Mouse (Mus musculus) neural tube, embryonic 14.5 days (tissue): Measurements from ENCODE around the gene Slc4a10. TPM values are rescaled to one million over a fixed set of nuclear protein-coding genes. Genes with fewer than 3 reads are reported as not detected.

Source experiments
- ATAC-seq: fragments of 200-750 bp; cut with Nextera tagmentation; 2 replicates; pipeline ENCODE4 v1.8.0; 2017; ENCODE audit warnings: low read depth, mild to moderate bottlenecking, moderate TSS enrichment, moderate library complexity
- H3K27ac ChIP-seq: fragments of 300-500 bp; sonication (generic); 2 replicates; pipeline ENCODE4 v1.5.1; 2014; ENCODE audit warnings: low read depth, mild to moderate bottlenecking, control low read depth, low read length, moderate library complexity, mixed read lengths
- H3K27me3 ChIP-seq: fragments of 300-500 bp; sonication (generic); 2 replicates; pipeline ENCODE4 v1.6.1; 2014; ENCODE audit warnings: low read length; ENCODE audit not compliant: control insufficient read depth, insufficient read depth
- H3K36me3 ChIP-seq: fragments of 300-500 bp; sonication (generic); 2 replicates; pipeline ENCODE4 v1.6.1; 2014; ENCODE audit warnings: low read length, mixed read lengths; ENCODE audit not compliant: control insufficient read depth, insufficient read depth
- H3K4me1 ChIP-seq: fragments of 300-500 bp; sonication (generic); 2 replicates; pipeline ENCODE4 v1.6.1; 2014; ENCODE audit warnings: low read length; ENCODE audit not compliant: control insufficient read depth, insufficient read depth
- H3K4me2 ChIP-seq: fragments of 300-500 bp; sonication (generic); 2 replicates; pipeline ENCODE4 v1.6.1; 2014; ENCODE audit warnings: mild to moderate bottlenecking, low read depth, low read length, control low read depth
- H3K4me3 ChIP-seq: fragments of 300-500 bp; sonication (generic); 2 replicates; pipeline ENCODE4 v1.5.1; 2014; ENCODE audit warnings: low read depth, low read length, control low read depth, mixed read lengths
- H3K9ac ChIP-seq: fragments of 300-500 bp; sonication (generic); replicated peaks from 2 replicates; pipeline ENCODE4 v1.6.1; 2014; ENCODE audit warnings: low read depth, mild to moderate bottlenecking, control low read depth, low read length, mixed read lengths
- H3K9me3 ChIP-seq: fragments of 300-500 bp; sonication (generic); 2 replicates; pipeline ENCODE4 v1.6.1; 2016; ENCODE audit warnings: low read length; ENCODE audit not compliant: control insufficient read depth
- WGBS: fragments of 180-500 bp; shearing (Covaris S2); extraction: QIAGEN DNeasy Blood & Tissue Kit; methylation state at CpG from one replicate; pipeline ENCODE4 v1.1.7; 2014; 5-methylcytosine and 5-hydroxymethylcytosine counted together
- polyA plus RNA-seq: library from polyadenylated mRNA; unstranded; fragments of >200 nt; fragmentation: Nextera tagmentation; extraction: Ambion mirVana; gene quantifications from 2 replicates; pipeline ENCODE4 v1.2.1, GENCODE M21; 2014

Slc4a10 gene
- polyA plus RNA-seq, 1 experiment from 2014 or later: 29.6 TPM

- WGBS: 54% methylated on average over 2 of the region's 2 CpGs
- no peak overlapping the region for H3K4me2 ChIP-seq
Observed at GRCm38 (mm10) chr2:62293846-62294245, 247.6 kb downstream of the Slc4a10 start.

GRCm38 (mm10) chr2:62301716-62302115 lies 255.5 kb downstream of the Slc4a10 start:
- 95% methylated on average over 2 of the region's 2 CpGs for WGBS
- Histone ChIP-seq H3K4me1 (no peaks in the 10 kb centered on the region), H3K9me3 (no peaks in the 10 kb centered on the region), H3K36me3 (no peaks in the 10 kb centered on the region), H3K27me3 (no peaks in the 10 kb centered on the region), H3K4me3 (no peak overlapping the region), H3K4me2 (no peak overlapping the region), H3K27ac (no peak overlapping the region), H3K9ac (no peak overlapping the region)
- no peak for ATAC-seq

More at GRCm38 (mm10) chr2:62293846-62294245, 247.6 kb downstream of the Slc4a10 start:
- Histone ChIP-seq H3K4me3 (no peak overlapping the region), H3K36me3 (no peaks in the 10 kb centered on the region), H3K9me3 (no peaks in the 10 kb centered on the region), H3K9ac (no peak overlapping the region), H3K27ac (no peak overlapping the region), H3K4me1 (no peaks in the 10 kb centered on the region), H3K27me3 (no peaks in the 10 kb centered on the region)
- ATAC-seq: no peak

- WGBS: 91% methylated on average over 5 of the region's 5 CpGs
- Histone ChIP-seq H3K9ac (no peak overlapping the region), H3K9me3 (no peaks in the 10 kb centered on the region)
Observed at GRCm38 (mm10) chr2:62306978-62307377, 260.7 kb downstream of the Slc4a10 start.

GRCm38 (mm10) chr2:62307477-62307876 lies 261.2 kb downstream of the Slc4a10 start:
- Histone ChIP-seq H3K4me3 (no peak overlapping the region), H3K27me3 (no peaks in the 10 kb centered on the region), H3K4me1 (no peaks in the 10 kb centered on the region), H3K36me3 (no peaks in the 10 kb centered on the region), H3K9me3 (no peaks in the 10 kb centered on the region), H3K27ac (no peak overlapping the region), H3K9ac (no peak overlapping the region), H3K4me2 (no peak overlapping the region)
- no peak for ATAC-seq
- WGBS: 81% methylated on average over 2 of the region's 2 CpGs

More at GRCm38 (mm10) chr2:62306978-62307377, 260.7 kb downstream of the Slc4a10 start:
- H3K27ac ChIP-seq: no peak overlapping the region
- ATAC-seq: no peak
- H3K4me3 ChIP-seq: no peak overlapping the region
- no peaks in the 10 kb centered on the region for H3K27me3 ChIP-seq
- no peaks in the 10 kb centered on the region for H3K36me3 ChIP-seq
- no peaks in the 10 kb centered on the region for H3K4me1 ChIP-seq
- no peak overlapping the region for H3K4me2 ChIP-seq

GRCm38 (mm10) chr2:62316930-62317329 lies 270.7 kb downstream of the Slc4a10 start:
- no peak overlapping the region for H3K9ac ChIP-seq
- H3K9me3 ChIP-seq: no peaks in the 10 kb centered on the region
- H3K4me1 ChIP-seq: no peaks in the 10 kb centered on the region
- no peaks in the 10 kb centered on the region for H3K27me3 ChIP-seq
- H3K4me3 ChIP-seq: no peak overlapping the region
- ATAC-seq: no peak
- H3K4me2 ChIP-seq: no peak overlapping the region
- WGBS: 70% methylated on average over 2 of the region's 2 CpGs
- no peaks in the 10 kb centered on the region for H3K36me3 ChIP-seq
- no peak overlapping the region for H3K27ac ChIP-seq

- ATAC-seq: no peak
- Histone ChIP-seq H3K4me1 (no peaks in the 10 kb centered on the region), H3K9me3 (no peaks in the 10 kb centered on the region), H3K36me3 (no peaks in the 10 kb centered on the region), H3K4me3 (no peak overlapping the region), H3K27ac (no peak overlapping the region), H3K4me2 (no peak overlapping the region), H3K9ac (no peak overlapping the region), H3K27me3 (no peaks in the 10 kb centered on the region)
- 92% methylated on average over 3 of the region's 3 CpGs for WGBS
Observed at GRCm38 (mm10) chr2:62319489-62319888, 273.2 kb downstream of the Slc4a10 start.

GRCm38 (mm10) chr2:62323078-62323637 lies 276.9 kb downstream of the Slc4a10 start:
- WGBS: 85% methylated on average over 9 of the region's 9 CpGs
- H3K4me1 ChIP-seq: no peaks in the 10 kb centered on the region
- no peaks in the 10 kb centered on the region for H3K27me3 ChIP-seq
- H3K36me3 ChIP-seq: no peaks in the 10 kb centered on the region
- H3K9me3 ChIP-seq: no peaks in the 10 kb centered on the region
- H3K27ac ChIP-seq: no peak overlapping the region
- H3K9ac ChIP-seq: no peak overlapping the region
- ATAC-seq: no peak
- no peak overlapping the region for H3K4me3 ChIP-seq
- no peak overlapping the region for H3K4me2 ChIP-seq

GRCm38 (mm10) chr2:62325388-62325787 lies 279.1 kb downstream of the Slc4a10 start:
- Histone ChIP-seq H3K36me3 (no peaks in the 10 kb centered on the region), H3K9me3 (no peaks in the 10 kb centered on the region), H3K27ac (no peak overlapping the region), H3K27me3 (no peaks in the 10 kb centered on the region), H3K9ac (no peak overlapping the region), H3K4me2 (no peak overlapping the region), H3K4me3 (no peak overlapping the region), H3K4me1 (no peaks in the 10 kb centered on the region)
- 95% methylated on average over 2 of the region's 2 CpGs for WGBS
- no peak for ATAC-seq

- no peaks in the 10 kb centered on the region for H3K4me1 ChIP-seq
- H3K4me2 ChIP-seq: no peak overlapping the region
- no peak overlapping the region for H3K9ac ChIP-seq
- H3K36me3 ChIP-seq: no peaks in the 10 kb centered on the region
- ATAC-seq: no peak
- H3K27ac ChIP-seq: no peak overlapping the region
- H3K27me3 ChIP-seq: no peaks in the 10 kb centered on the region
- WGBS: 66% methylated on average over 4 of the region's 4 CpGs
- H3K4me3 ChIP-seq: no peak overlapping the region
- H3K9me3 ChIP-seq: no peaks in the 10 kb centered on the region
Observed at GRCm38 (mm10) chr2:62331913-62332312, 285.7 kb downstream of the Slc4a10 start.
